Mouse (Mus musculus) left cerebral cortex, postnatal 25 days (tissue): ENCODE data around the gene Rragd. TPM values are rescaled to one million over a fixed set of nuclear protein-coding genes. Genes with fewer than 3 reads are reported as not detected.

Experiments used
- DNase-seq, 2 experiments: peaks; one replicate each; pipeline ENCODE4 v3.0.0; 2022; ENCODE audit warnings: low spot score in 2 of 2, mixed read lengths in 1 of 2
- intact Hi-C: fragments of 180-260 bp; cut with DNase I; formaldehyde crosslinking; loops from one replicate; pipeline ENCODE4 v1.15.1; 2025
- total RNA-seq, 2 experiments: library from RNA; stranded (reverse); gene quantifications; 2 replicates each; pipeline ENCODE4 v1.2.3; 2021

Rragd gene
- total RNA-seq, 2 experiments from 2014 or later, result 84.7 to 88.3 TPM

DNA sequence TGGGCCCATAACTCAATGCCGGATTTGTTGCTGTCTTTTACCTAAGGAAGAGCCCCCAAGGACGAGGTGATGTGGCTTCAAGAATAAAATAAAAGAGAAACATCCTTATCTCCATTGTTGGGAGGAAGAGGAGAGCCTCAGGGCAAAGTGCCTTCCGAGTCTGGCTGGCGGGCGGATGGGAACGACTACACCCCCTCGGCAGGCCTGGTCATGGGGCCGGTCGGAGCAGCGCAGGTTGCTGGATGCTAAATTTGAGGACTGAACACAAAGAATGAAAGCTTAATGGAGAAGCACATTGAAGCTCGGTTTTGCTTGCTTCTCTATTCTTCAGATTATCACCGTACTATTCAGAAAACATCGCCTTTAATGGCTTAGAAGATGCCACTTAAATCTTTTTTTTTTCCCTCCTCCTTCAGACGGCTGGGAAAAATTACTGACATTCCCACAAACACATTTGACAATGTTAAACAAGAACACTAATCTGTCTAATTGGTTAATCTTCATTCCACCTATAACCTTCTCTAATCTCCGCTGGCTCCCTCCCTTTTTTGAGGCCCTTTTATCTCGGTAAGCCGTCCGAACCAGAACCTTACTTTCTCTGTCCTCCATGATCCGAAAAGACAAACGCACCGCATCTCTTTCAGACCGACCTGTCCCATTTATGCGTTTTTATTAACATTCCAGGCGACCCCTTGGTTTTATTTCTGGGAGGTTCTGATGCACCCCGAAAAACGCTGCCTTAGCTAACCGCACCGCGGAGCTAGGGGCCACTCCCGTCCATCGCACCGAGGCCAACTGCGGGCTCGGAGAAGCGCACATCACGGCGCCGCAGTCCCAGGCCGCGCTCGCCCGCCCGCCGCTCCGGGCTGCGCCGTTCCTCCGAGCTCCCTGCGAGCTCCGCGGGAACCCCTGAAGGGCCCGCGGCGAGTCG lies 47.7 kb downstream of the Rragd start:
- intact Hi-C loops, result loop anchor here (2.0 to 10.0 kb wide), 5 partner anchors 87 to 413 kb away; partner anchors contain the start of genes Casp8ap2, Pm20d2 and Pnrc1
- peak in 1 of 2 experiments; percentile 21 for DNase-seq

DNA sequence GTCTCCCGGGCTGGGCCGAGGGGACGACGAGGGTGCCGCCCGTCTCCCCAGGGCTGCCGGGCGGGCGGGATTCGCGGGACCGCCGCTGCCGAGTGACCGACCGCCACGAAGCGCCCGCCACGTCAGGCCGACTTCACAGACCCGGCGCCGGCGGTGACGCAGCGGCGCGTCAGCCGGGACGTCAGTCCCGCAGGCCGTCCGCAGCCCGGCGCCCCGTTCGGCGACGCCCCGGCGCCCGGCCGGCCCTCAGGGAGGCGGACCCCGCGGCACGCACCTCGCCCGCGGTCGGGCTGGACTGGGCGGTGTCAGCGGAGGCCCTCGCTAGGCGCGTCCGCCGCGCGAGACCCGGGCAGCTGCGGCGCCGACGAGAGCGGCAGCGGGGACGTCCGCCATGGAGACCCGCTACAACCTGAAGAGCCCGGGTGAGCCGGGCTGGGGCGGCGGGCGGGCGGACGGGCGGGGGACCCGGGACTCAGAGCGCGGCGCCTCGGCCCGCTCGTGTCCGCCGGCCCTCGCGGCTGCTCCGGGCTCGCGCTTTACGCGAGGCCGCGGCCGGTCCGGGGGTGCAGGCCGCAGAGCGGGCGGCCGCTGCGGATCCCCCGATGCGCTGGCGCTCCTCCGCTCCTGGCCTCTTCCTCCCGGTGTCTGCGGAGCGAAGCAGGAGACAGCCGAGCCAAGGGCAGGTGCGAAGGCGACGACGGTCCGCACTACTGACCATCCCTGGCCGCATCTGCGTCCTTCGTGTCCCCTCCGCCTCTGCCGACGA lies 48.5 kb downstream of the Rragd start, which contains the start of gene Ube2j1:
Ube2j1 (plus strand) TSS at position 222 of the 766 bp plus-strand sequence.
- DNase-seq, result peak; percentile 91 to 93
- intact Hi-C loops, result loop anchor here (2.0 to 10.0 kb wide), 5 partner anchors 86 to 414 kb away; partner anchors contain the start of genes Casp8ap2, Pm20d2 and Pnrc1

DNA sequence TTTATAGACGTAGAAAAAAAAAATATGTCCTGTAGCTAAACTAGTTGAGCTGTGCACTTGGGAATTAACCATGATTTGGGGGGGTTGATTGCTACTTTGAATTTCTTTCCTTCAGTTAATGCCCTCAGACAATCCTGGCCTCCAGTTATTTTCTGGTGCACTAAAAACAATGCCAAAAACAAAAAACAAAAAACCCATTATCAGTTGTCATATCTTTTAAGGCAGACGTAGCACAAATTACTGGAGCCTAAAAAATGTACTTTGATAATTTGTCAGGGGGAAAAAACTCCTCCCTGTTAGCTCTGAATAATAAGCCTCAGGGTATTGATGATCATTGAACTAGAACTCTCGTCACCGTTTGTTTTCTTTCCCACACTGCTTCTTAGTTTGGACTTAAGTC lies 49.2 kb downstream of the Rragd start:
- no peak for DNase-seq
- intact Hi-C loops, result loop anchor here (5.0 to 10.0 kb wide), 4 partner anchors 85 to 415 kb away; partner anchors contain the start of genes Casp8ap2, Pm20d2 and Pnrc1

DNA sequence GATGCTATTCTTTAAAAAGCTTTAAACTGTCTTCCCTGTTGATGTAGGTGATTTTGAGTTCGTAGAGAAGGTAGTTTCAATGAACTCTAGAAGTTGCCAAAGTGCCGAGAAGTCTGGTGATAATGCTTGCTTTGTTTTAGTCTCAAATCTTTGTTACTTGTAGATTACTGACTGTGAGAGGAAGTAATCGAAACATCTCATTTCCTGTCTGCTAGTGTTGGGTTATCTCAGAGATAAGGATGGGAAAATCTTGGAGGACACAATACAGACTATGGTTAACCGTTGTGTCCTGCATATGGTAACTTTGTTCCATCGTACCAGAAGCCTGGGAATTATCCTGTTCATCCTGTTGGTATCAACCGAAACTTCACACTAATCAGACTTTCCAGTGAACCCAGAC lies 50.7 kb downstream of the Rragd start:
- DNase-seq, result no peak
- intact Hi-C loops, result loop anchor here (5.0 to 10.0 kb wide), 4 partner anchors 84 to 416 kb away; partner anchors contain the start of genes Casp8ap2, Pm20d2 and Pnrc1

DNA sequence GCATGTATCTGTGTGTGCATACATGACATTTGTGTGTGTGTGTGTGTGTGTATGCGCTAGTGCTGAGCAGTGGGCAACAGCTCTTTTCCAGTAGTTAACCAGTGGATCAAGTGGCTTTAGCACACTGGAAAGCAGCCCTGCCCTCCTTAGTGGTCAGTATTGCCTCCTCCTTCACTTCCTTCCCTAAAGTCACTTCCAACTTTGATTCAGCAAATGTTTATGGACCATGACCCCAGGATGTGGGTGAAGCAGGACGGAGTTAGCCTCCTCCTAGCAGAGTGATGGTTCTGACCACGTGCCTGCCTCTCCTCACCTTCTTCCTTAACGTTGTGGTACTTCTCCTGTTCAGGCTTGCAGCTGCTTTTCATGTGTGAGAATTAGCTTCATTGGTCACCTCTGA lies 57.0 kb downstream of the Rragd start:
- no peak for DNase-seq
- intact Hi-C loops, result loop anchor here (10.0 kb wide), 1 partner anchor 255 kb away; the partner anchor contains the start of gene Pnrc1

DNA sequence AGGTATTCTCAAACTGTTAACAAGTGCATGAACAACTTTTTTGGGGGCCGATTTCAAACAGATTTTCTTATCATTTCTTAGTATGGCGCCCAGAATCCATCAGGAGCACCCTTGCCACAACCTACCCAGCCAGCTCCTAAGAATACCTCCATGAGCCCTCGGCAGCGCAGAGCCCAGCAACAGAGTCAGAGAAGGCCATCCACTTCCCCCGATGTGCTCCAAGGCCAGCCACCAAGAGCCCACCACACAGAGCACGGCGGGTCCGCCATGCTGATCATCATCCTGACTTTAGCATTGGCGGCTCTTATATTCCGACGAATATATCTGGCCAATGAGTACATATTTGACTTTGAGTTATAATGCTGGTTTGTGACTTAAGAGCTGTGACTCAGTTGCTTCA lies 66.8 kb downstream of the Rragd start:
- DNase-seq, result no peak
- intact Hi-C loops, result no loop called here

DNA sequence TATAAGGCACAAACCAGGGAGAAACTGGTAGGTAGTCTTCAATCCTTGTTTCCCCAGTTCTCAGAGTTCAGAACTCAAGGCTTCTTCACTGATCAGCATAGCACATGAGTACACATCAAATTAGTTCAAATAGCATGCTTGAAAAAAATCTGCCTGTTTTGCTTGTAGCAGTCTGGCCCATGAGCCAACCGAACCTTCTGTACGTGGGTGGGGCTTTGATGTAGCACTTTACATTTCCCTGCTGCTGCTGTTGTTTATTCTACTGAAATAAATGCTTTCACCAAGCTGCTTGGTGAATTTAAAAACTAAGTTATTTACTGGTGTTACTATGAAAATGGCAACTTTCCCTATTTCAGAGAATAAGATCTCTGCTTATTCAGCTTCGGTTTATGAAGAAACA lies 69.2 kb downstream of the Rragd start:
- intact Hi-C loops, result no loop called here

DNA sequence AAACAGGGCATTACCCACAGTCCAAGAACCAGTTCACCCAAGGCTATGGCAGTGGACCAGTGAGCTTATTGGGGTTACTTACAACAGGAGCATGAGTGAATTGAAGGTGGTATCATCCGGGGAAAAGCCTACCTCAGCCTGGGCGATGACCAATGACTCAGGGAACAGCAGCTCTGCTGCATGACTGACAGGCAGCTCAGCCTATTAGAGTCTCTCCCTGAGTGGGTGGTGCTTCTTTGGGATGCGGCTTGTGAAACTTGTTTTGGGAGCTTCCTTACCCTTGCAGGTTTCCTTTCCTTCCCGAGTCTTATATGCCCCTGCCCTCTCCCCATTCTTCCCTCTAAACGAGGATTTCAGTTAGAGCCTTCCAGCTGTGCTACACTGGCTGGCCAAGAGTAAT lies 69.8 kb downstream of the Rragd start:
- intact Hi-C loops, result no loop called here
- DNase-seq, result no peak

More for the DNA sequence above, 69.2 kb downstream of the Rragd start:
- DNase-seq, result peak; percentile 27 to 41

DNA sequence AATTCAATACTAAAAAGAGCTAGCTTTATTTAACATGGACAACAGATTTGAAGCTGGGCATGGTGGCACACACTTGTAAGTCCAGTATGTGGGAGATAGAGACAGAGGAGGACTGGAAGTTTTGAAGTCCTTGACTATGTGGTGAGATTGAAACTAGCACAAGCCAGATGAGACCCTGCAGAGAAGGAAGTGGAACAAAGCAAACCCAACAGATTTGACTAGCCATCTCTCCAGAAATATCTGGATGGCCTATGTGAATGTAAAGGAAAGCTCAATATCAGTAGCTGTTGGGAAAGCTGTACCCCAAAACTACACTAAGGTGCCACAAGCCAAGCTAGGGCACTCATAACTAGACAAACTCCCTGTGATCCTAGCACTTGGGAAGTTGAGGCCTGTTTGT lies 71.6 kb downstream of the Rragd start:
- intact Hi-C loops, result no loop called here

DNA sequence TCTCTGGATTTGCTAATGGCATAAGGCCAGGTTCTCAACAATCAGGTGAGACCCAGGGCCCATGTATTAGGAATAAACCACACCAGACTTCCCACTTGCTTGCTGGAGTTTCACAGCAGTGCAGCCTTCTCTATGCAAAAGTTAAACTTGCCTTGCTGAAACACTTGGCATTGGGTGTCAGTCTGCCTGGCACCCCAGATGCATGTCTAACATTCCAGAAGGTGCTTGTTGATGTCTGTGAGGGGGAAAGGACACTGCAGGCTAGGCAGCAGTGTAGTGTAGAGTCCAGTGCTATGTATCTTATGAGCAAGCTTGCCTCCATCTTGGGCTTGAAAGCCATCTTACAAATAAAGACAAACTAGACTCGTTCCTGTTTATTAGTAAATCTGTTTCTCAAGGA lies 73.5 kb downstream of the Rragd start:
- intact Hi-C loops, result no loop called here

More for the DNA sequence above, 71.6 kb downstream of the Rragd start:
- DNase-seq, result no peak

DNA sequence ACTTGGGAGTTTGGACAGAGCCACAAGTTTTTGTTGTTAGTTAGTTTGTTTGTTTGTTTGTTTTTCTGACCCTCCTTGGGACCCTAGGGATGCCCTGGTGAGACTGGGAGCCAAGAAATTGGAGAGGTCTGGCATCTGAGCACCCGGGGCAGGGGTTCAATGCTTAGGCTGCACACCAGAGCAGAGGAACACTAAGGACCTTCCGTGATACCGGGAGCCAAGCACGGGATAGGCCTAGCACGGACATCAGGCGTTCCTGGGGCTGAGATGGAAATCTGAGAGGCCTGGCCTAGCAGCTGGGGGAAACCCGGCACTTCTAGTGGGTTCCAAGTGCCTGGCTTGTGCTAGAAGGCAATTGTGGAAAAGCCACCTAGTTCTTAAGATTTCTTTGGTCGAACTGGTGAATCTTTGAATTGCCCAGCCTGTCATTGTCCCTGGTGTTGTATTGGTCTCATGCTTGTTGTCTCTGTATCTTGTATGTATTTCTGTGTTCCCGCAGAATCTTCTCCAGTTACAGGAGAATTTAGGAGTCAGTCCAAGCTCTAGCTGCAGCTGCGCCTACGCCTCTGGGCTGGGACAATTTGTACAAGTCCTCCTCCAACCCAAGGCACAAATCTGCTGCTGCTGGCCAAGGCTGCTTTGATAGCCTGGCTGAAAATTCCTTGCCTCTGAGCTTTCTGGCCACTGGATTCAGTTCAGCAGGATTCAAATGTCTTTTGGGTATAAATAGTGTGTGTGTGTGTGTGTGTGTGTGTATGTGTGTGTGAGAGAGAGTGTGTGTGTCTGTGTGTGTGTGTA lies 75.3 kb downstream of the Rragd start:
- intact Hi-C loops, result no loop called here
- DNase-seq, result peak in 1 of 2 experiments; percentile 75

More for the DNA sequence above, 73.5 kb downstream of the Rragd start:
- DNase-seq, result no peak

DNA sequence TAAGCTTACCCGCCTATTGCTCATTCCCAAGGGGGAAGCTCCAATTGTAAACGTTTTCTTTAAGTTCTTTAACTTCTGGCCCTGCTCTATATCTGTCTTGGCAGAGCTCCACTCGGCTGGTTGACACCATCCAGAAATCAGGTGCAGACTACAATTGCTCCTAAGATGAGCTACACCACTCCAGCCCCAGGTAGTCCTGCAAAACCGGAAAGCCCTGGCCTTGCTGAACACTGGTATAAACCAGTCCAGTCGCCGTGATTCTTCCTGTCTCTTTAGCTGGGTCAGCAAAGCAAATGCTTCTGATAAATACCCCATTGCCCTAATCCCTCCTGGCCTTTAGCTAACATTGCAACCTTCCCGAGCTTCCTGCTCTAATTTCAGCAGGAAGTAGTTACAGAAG lies 78.3 kb downstream of the Rragd start:
- DNase-seq, result no peak
- intact Hi-C loops, result no loop called here

DNA sequence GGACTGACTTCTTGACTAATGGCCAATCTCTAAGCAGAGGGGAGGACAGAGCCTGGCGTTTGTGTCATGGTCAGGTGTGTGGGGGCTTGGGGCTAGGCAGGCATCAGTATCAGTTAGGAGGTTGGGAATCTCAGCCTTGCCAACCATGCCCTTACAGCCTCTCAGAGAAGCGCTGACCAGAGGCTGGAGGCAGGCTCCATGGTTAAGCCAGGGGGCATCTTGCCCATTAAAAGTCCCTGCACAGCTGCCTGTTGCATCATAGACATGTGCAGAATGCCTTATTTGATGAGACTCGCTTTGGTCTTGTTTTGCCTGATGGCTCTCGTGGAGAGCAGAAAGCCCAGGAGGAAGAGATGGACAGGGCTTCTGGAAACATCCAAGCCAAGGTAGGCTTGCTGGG lies 80.1 kb downstream of the Rragd start, which contains the start of gene Gabrr2:
Gabrr2 (plus strand) TSS at position 19 of the 400 bp plus-strand sequence.
- no peak for DNase-seq
- intact Hi-C loops, result no loop called here

DNA sequence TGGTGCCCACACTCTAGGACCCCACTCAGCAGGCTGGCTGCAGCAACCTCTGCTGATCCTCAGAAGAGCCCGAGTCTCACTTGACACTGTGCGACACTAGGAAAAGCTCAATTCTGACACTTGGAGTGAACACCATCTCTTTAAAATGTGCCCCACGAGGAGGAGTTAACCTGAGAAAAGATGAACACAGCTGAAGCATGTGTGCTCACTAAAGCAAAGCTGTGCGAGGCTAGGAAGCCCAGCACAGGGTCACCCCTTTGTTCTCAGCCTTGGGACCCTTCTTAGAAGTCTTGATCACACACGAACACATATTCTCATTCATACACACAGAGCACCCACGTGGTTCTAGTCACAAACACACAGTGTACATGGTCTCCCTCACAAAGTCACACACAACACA lies 82.1 kb downstream of the Rragd start:
- intact Hi-C loops, result no loop called here
- DNase-seq, result no peak

DNA sequence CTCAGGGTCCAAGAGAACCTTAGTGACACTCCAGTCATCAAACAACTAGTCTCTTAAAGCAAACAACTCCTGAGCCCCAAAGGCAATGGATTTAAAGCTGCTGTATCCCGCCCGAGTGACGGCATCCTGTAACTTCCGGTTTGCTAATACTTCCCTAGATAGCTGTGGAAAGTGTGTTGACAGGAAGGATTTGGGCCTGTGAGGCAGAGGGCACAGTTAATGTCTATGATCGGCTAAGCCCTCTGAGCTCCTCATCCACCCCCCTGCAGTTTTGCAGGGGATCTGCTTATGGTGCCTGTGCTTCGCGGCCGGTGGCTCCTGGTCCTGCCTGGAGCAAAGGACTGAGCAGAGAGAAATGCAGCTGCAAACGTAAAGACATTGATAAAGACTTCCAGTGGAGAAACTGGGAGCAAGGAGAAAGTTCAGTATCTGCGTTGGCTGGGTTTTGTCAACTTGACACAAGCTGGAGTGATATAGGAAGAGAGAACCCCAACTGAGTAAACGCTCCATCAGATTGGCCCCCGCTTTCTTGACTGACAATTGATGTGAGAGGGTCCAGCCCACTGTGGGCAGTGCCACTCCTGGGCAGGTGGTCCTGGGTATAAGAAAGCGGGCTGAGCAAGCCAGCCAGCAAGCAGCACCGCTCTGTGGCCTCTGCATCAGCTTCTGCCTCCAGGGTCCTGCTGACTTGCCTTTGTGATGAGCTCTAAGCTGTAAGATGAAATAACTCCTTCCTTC lies 83.6 kb downstream of the Rragd start:
- intact Hi-C loops, result no loop called here

DNA sequence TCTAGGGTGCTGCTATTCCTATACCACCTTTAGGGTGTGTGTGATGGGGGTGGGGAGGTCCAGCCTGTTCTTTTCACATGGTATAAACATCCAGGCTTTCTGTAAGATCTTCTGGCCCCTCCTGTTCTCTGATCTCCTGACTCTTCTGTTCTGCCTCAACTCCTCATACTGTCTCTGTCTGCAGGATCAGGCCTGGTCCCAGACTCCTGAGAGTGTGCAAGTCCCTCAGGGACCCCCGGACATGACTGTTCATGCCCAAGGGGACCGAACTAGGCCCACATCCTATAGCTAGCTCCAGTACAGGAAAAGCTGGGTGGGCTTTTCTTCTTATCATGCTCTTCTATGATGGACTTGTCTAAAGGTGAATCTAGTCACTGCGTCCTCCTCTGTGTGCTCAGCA lies 84.5 kb downstream of the Rragd start:
- intact Hi-C loops, result no loop called here
- DNase-seq, result no peak

More for the DNA sequence above, 83.6 kb downstream of the Rragd start:
- no peak for DNase-seq

DNA sequence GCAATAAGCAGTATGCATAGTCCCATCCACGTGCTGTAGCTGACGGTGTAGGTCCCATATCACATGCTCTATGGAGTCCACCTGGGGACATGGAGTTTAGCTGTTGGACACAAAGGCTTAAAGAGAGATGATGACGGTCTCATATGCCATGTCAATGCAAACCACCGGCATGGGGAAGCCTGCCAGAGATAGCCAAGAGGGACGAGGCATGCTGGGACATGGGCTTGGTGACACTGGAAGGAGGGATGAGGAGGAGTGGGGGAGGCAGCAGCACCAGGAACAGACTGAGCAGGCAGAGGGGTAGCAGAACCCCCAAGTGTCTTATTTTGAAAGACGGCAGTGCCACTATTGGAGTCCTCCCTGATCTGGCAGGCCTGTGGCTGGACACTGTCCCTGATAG lies 85.0 kb downstream of the Rragd start:
- intact Hi-C loops, result no loop called here
- no peak for DNase-seq

DNA sequence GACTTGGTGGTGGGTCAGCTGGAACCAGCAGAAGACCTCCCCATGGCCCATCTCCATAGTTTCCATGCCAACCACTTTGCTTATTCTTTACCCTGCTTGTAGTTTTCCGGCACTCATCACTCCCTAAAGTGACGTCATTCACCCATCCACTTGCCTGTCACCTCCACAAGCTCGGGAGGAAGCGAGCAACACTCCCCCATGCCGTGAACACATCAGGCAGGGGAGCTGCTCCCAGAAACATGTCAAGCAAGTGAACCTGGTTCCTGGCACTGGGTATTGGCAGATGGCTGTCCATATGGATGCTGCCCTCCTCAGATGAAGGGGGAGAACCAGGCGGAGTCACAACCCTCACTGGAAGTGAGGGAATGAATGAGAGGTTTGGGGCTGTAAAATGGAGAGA lies 86.1 kb downstream of the Rragd start:
- DNase-seq, result peak; percentile 16 to 75
- intact Hi-C loops, result no loop called here
